Mouse (Mus musculus): ENCODE results near the gene Usp6nl. TPM values are rescaled to one million over a fixed set of nuclear protein-coding genes. Genes with fewer than 3 reads are reported as not detected.

The Usp6nl gene
- polyA plus RNA-seq, 1 experiment from 2014 or later: 5.0 TPM

Other genes with a start within 250 kb of the Usp6nl start
- gene Proser2, start 192.5 kb upstream of the Usp6nl start, polyA plus RNA-seq (2015; fragmentation: Nextera tagmentation; extraction: Ambion mirVana): 2.9 and 3.3 TPM in 2 replicates
- gene Echdc3, start 109.6 kb upstream of the Usp6nl start, polyA plus RNA-seq (2015; fragmentation: Nextera tagmentation; extraction: Ambion mirVana): 2.2 and 2.4 TPM in 2 replicates

Data from thymus, postnatal 0 days (tissue).